Mouse (Mus musculus) thymus, adult 2 months (tissue): ENCODE measurements around the gene Rnf19b. TPM values are rescaled to one million over a fixed set of nuclear protein-coding genes. Genes with fewer than 3 reads are reported as not detected.

Experiments used
- DNase-seq: peaks from one replicate; pipeline ENCODE4 v3.0.0; 2021
- H3K27ac ChIP-seq: fragments of 200-500 bp; 2 replicates; pipeline ENCODE4 v1.5.1; 2012; ENCODE audit warnings: low read length, control low read depth; ENCODE audit not compliant: control insufficient read depth, insufficient read depth
- H3K27me3 ChIP-seq: fragments of 200-500 bp; 2 replicates; pipeline ENCODE4 v1.6.1; 2012; ENCODE audit warnings: mild to moderate bottlenecking, low read length, moderate library complexity, mixed read lengths; ENCODE audit not compliant: control insufficient read depth, insufficient read depth
- H3K36me3 ChIP-seq: fragments of 200-500 bp; 2 replicates; pipeline ENCODE4 v1.6.1; 2012; ENCODE audit warnings: mild to moderate bottlenecking, low read length, moderate library complexity; ENCODE audit not compliant: control insufficient read depth, insufficient read depth
- H3K4me1 ChIP-seq: fragments of 200-500 bp; replicated peaks from 2 replicates; pipeline ENCODE4 v1.6.1; 2012; ENCODE audit warnings: low read length; ENCODE audit not compliant: control insufficient read depth, insufficient read depth
- H3K4me3 ChIP-seq: fragments of 200-500 bp; 2 replicates; pipeline ENCODE4 v1.5.1; 2012; ENCODE audit warnings: mild to moderate bottlenecking, low read length, control low read depth, moderate library complexity; ENCODE audit not compliant: control insufficient read depth, insufficient read depth
- CTCF ChIP-seq: fragments of 200-500 bp; IDR thresholded peaks from 2 replicates; pipeline ENCODE4 v1.5.1; 2012; ENCODE audit warnings: mild to moderate bottlenecking, control low read depth, low read length, moderate library complexity, borderline replicate concordance; ENCODE audit not compliant: control insufficient read depth, poor library complexity, insufficient read depth; ENCODE audit errors: extremely low read depth
- POLR2A ChIP-seq: fragments of 200-500 bp; IDR thresholded peaks from 2 replicates; pipeline ENCODE4 v1.6.1; 2012; ENCODE audit warnings: mild to moderate bottlenecking, low read length, control low read depth, moderate library complexity; ENCODE audit not compliant: control insufficient read depth, poor library complexity, insufficient read depth; ENCODE audit errors: extremely low read depth
- whole genome bisulfite sequencing: fragments of 180-500 bp; shearing (Covaris S2); methylation state at CpG from one replicate; pipeline ENCODE4 v1.1.7; 2018; 5-methylcytosine and 5-hydroxymethylcytosine counted together
- polyA plus RNA-seq: library from polyadenylated mRNA; depleted of rRNA; stranded (reverse); fragments of >200 nt; gene quantifications from 2 replicates; pipeline ENCODE4 v1.2.3, GENCODE M21; 2012

The Rnf19b gene
- polyA plus RNA-seq, 1 experiment: 74.1 TPM

- H3K4me1 ChIP-seq: no peaks in the 10 kb centered on the region
- H3K27ac ChIP-seq: no peak overlapping the region
- H3K4me3 ChIP-seq: no peak overlapping the region
- TF ChIP-seq POLR2A: no peak
- TF ChIP-seq CTCF: no peak
- WGBS: 97% methylated on average over 9 of the region's 9 CpGs
- H3K27me3 ChIP-seq: no peaks in the 10 kb centered on the region
- H3K36me3 ChIP-seq: no peaks in the 10 kb centered on the region
- DNase-seq: no peak
Observed at GRCm38 (mm10) chr4:129084896-129085295, 26.8 kb downstream of the Rnf19b start.

- no peak overlapping the region for H3K27ac ChIP-seq
- no peaks in the 10 kb centered on the region for H3K4me1 ChIP-seq
- DNase-seq: peak; percentile 66
- TF ChIP-seq POLR2A (no peak), CTCF (no peak)
- no peak overlapping the region for H3K4me3 ChIP-seq
- 36% methylated on average over 8 of the region's 8 CpGs for WGBS
- no peaks in the 10 kb centered on the region for H3K27me3 ChIP-seq
- H3K36me3 ChIP-seq: no peaks in the 10 kb centered on the region
Observed at GRCm38 (mm10) chr4:129086078-129086477, 28.0 kb downstream of the Rnf19b start.

GRCm38 (mm10) chr4:129087850-129088249 lies 29.8 kb downstream of the Rnf19b start:
- Histone ChIP-seq H3K27me3 (no peaks in the 10 kb centered on the region), H3K27ac (no peak overlapping the region), H3K4me3 (no peak overlapping the region), H3K36me3 (no peaks in the 10 kb centered on the region), H3K4me1 (no peaks in the 10 kb centered on the region)
- TF ChIP-seq POLR2A (no peak), CTCF (no peak)
- no peak for DNase-seq
- 84% methylated on average over 5 of the region's 5 CpGs for WGBS

- no peaks in the 10 kb centered on the region for H3K36me3 ChIP-seq
- no peak overlapping the region for H3K27ac ChIP-seq
- no peaks in the 10 kb centered on the region for H3K4me1 ChIP-seq
- no peaks in the 10 kb centered on the region; the same call in 1 of the 2 replicates for H3K27me3 ChIP-seq
- TF ChIP-seq CTCF (no peak), POLR2A (no peak)
- DNase-seq: no peak
- H3K4me3 ChIP-seq: no peak overlapping the region
- WGBS: 34% methylated on average over 15 of the region's 15 CpGs
Observed at GRCm38 (mm10) chr4:129095276-129095675, 37.2 kb downstream of the Rnf19b start.

GRCm38 (mm10) chr4:129097006-129097405 lies 38.9 kb downstream of the Rnf19b start:
- DNase-seq: no peak
- H3K36me3 ChIP-seq: no peaks in the 10 kb centered on the region
- no peak overlapping the region for H3K4me3 ChIP-seq
- no peaks in the 10 kb centered on the region; the same call in 1 of the 2 replicates for H3K27me3 ChIP-seq
- WGBS: 86% methylated on average over 7 of the region's 7 CpGs
- TF ChIP-seq POLR2A (no peak), CTCF (no peak)
- H3K27ac ChIP-seq: no peak overlapping the region
- no peaks in the 10 kb centered on the region for H3K4me1 ChIP-seq

GRCm38 (mm10) chr4:129102133-129102829 lies 44.2 kb downstream of the Rnf19b start:
- H3K27ac ChIP-seq: no peak overlapping the region

GRCm38 (mm10) chr4:129105356-129105755 lies 47.3 kb downstream of the Rnf19b start, which contains the start of gene Tmem54:
Gene Tmem54, plus strand, starts transcription at chr4:129105548.
- no peak for TF ChIP-seq CTCF
- no peak for TF ChIP-seq POLR2A
- peaks cover 3% of the 10 kb centered on the region for H3K27me3 ChIP-seq
- no peak within 1 kb of the TSS for H3K27ac ChIP-seq
- DNase-seq: no peak
- no peaks in the 10 kb centered on the region for H3K4me1 ChIP-seq
- H3K4me3 ChIP-seq: no peak within 1 kb of the TSS
- WGBS: 4% methylated on average over 40 of the region's 40 CpGs
- H3K36me3 ChIP-seq: no peaks in the 10 kb centered on the region

More at GRCm38 (mm10) chr4:129102133-129102829, 44.2 kb downstream of the Rnf19b start:
- 83% methylated on average over 14 of the region's 14 CpGs for WGBS
- no peaks in the 10 kb centered on the region for H3K36me3 ChIP-seq
- no peak overlapping the region for H3K4me3 ChIP-seq
- TF ChIP-seq CTCF: no peak
- no peak for TF ChIP-seq POLR2A
- H3K27me3 ChIP-seq: peaks cover 3% of the 10 kb centered on the region; the same call in 1 of the 2 replicates
- DNase-seq: no peak
- H3K4me1 ChIP-seq: no peaks in the 10 kb centered on the region
